Mouse (Mus musculus): ENCODE results near the gene Zfp786. TPM values are rescaled to one million over a fixed set of nuclear protein-coding genes. Genes with fewer than 3 reads are reported as not detected.
"Not testable (repeated sequence)": the region's sequence is repeated elsewhere in the genome, so short reads cannot be mapped to it uniquely, and the experiment has no call there.

Gene Zfp786
- polyA plus RNA-seq (2015; fragmentation: Nextera tagmentation; extraction: Ambion mirVana), result 13.5 and 13.9 TPM in 2 replicates

DNA sequence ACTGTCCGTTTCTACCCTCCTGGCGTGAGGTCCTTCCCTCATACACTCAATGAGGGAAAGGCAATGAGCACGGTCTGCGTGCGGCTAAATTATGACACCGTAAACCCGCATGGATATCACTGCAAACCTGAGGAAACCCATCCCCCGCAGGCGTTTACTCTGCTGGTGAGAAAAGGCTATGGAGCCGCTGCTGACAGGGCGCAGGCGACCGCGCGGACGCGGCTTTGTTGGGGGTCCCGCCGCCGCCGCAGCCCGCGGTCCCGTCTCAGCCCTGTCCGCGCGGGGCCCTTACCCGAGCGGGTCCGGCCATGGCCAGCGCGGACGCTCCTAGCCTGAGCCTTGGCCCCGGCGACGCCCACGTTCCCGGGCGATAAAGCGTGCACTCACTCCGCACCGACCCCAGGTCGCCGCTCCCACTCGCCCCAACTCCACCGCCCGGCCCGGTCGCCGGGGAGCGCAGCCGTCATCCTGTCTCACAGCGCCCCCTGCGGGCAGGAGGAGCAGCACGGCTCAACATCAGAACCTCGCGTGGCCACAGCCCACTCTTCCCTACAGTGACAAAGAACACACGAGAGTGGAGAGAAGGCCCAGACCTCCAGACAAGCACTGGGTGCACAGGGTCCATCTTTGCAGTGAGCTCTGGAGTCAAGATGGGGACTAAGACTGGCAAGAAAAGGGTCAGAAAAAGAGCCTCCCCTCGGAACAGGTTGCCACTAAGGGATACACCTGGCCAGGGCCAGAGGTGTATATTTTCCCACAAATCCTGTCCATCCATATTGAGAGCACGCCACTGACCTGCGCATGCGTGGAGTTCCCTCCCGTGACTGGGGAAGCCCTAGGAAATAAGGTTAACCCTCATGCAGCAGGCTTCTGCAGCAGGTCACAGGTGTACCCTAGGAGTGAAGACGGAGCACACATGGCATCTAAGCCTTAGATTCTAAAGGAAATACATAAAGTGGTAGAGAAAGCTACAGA is at the start of gene Zfp786:
TSS of gene Zfp786 (minus strand) at position 764 of the 975 bp plus-strand sequence.
- WGBS, result 2% methylated on average over 59 of the region's 64 CpGs

DNA sequence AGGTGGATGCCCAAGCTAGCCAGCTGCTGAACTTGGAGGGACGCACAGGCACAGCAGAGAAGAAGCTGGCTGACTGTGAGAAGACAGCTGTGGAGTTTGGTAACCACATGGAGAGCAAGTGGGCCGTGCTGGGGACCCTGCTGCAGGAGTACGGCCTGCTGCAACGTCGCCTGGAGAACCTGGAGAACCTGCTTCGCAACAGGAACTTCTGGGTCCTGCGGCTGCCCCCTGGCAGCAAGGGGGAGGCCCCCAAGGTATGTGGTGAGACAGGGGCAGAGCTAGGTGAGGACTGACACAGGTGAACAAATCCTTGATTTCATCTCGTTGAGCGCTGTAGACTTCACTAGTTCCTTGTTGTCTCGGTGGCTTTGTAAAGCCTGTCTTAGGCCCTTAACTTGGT is 49.5 kb upstream of the Zfp786 start:
- Histone ChIP-seq H3K4me3 (no peak overlapping the region), H3K9ac (no peak overlapping the region), H3K4me1 (peaks cover 20% of the 10 kb centered on the region), H3K36me3 (ENCODE audit: poor library complexity, severe bottlenecking) (peaks cover 54% of the 10 kb centered on the region), H3K27me3 (no peaks in the 10 kb centered on the region), H3K4me2 (peak overlapping the region; percentile 6; the same call in 1 of the 2 replicates), H3K27ac (no peak overlapping the region), H3K9me3 (replicated peaks) (no peaks in the 10 kb centered on the region)
- no peak for ATAC-seq
- WGBS, result 92% methylated on average over 10 of the region's 10 CpGs

More for the DNA sequence above, at the start of gene Zfp786:
- no peaks in the 10 kb centered on the region for H3K9me3 ChIP-seq (replicated peaks)
- H3K4me2 ChIP-seq, result peak within 1 kb of the TSS; percentile 53
- ATAC-seq, result peak; percentile 93
- H3K4me3 ChIP-seq, result peak within 1 kb of the TSS; percentile 68
- H3K9ac ChIP-seq, result peak within 1 kb of the TSS; percentile 83
- peak within 1 kb of the TSS; percentile 88 for H3K27ac ChIP-seq
- H3K4me1 ChIP-seq, result peaks cover 15% of the 10 kb centered on the region
- peaks cover 11% of the 10 kb centered on the region for H3K36me3 ChIP-seq (ENCODE audit: poor library complexity, severe bottlenecking)
- no peaks in the 10 kb centered on the region for H3K27me3 ChIP-seq

DNA sequence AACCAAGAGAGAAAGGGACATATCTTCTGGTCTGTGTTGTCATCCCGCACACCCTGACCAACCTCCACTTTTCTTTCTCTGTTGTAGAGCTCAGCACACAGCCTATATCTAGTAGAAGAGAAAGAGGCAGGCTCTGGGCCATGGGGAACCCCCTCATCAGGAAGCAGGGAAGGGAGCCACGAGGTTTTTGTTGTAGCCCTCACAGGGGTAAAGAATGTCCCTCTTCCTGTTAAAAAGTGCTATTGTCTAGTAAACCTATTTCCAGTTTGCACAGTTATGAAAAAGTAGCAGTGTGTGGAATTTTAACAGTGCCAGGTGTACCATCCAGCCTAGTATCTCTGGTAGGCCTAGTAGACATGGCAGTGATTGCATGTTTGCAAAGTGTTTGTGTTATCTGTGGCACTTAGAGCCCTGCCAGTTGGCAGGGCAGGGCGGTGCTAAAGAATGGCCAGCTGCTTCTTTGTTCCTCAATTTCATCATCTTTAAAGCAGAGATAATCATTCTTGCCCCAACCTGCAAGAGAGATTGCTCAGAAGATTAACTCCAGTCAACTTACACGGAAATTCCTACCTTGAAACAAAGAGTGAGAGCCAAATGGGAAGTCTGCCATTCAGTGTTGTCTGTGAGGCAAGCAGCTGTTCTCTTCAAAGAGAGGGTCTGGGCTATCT is 48.5 kb upstream of the Zfp786 start:
- peaks cover 44% of the 10 kb centered on the region for H3K36me3 ChIP-seq (ENCODE audit: poor library complexity, severe bottlenecking)
- no peak overlapping the region for H3K27ac ChIP-seq
- H3K9me3 ChIP-seq (replicated peaks), result no peaks in the 10 kb centered on the region
- ATAC-seq, result no peak
- 69% methylated on average over 4 of the region's 4 CpGs for WGBS
- no peaks in the 10 kb centered on the region for H3K27me3 ChIP-seq
- peak overlapping the region; percentile 95 for H3K4me3 ChIP-seq
- H3K9ac ChIP-seq, result peak overlapping the region; percentile 98; the same call in 1 of the 2 replicates
- peaks cover 20% of the 10 kb centered on the region for H3K4me1 ChIP-seq
- peak overlapping the region; percentile 90 for H3K4me2 ChIP-seq

DNA sequence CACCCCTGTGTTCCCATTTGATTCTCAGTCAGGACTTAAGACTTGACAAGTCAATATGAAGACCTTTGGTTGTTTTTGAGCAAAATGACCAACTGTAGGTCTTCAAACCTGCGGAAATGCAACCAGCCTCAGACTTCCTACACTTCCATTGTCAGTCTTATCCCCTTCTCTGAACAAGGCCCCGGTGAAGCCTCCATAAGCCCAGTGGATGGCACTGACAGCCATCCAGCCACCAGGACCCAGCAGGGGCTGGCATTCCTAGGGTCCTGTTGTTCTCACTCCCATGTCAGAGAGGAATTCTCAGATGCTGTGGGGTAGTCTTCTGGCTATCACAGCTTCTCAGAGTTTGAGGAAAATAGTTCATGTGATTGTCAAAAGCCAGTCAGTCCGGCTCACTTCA is 47.9 kb upstream of the Zfp786 start:
- ATAC-seq, result no peak
- H3K4me2 ChIP-seq, result peak overlapping the region; percentile 90
- peak overlapping the region; percentile 95 for H3K4me3 ChIP-seq
- H3K9ac ChIP-seq, result peak overlapping the region; percentile 98
- H3K36me3 ChIP-seq (ENCODE audit: poor library complexity, severe bottlenecking), result peaks cover 38% of the 10 kb centered on the region
- 36% methylated on average over 3 of the region's 3 CpGs for WGBS
- peaks cover 20% of the 10 kb centered on the region for H3K4me1 ChIP-seq
- H3K27ac ChIP-seq, result peak overlapping the region; percentile 97
- H3K9me3 ChIP-seq (replicated peaks), result no peaks in the 10 kb centered on the region
- H3K27me3 ChIP-seq, result no peaks in the 10 kb centered on the region

DNA sequence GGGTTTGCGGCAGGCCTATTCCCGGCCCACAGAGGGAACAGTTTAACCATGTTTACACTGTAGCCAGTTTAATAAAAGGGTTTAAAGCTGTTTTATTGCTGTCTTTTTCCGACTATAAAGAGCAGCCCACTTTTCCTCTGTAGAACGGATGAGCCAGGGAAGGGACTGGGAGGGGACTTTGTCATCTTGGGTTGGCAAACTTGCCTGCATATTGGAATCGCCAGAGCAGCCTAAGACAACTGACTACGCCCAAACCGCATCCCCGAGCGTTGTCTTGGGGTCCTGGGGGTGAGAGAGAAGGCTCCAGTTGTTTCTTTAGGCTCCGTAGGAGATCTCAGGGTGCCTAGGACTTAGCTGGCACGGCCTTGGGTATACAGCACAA is 47.5 kb upstream of the Zfp786 start:
- Histone ChIP-seq H3K36me3 (ENCODE audit: poor library complexity, severe bottlenecking) (peaks cover 34% of the 10 kb centered on the region), H3K9ac (peak overlapping the region; percentile 98), H3K27ac (peak overlapping the region; percentile 97), H3K9me3 (replicated peaks) (no peaks in the 10 kb centered on the region), H3K4me3 (peak overlapping the region; percentile 95), H3K4me2 (peak overlapping the region; percentile 90), H3K4me1 (peaks cover 20% of the 10 kb centered on the region), H3K27me3 (no peaks in the 10 kb centered on the region)
- WGBS, result under 1% methylated on average over 11 of the region's 11 CpGs
- ATAC-seq, result 0 out of 2 replicates have a peak, but pooled peaks have one; percentile 6

DNA sequence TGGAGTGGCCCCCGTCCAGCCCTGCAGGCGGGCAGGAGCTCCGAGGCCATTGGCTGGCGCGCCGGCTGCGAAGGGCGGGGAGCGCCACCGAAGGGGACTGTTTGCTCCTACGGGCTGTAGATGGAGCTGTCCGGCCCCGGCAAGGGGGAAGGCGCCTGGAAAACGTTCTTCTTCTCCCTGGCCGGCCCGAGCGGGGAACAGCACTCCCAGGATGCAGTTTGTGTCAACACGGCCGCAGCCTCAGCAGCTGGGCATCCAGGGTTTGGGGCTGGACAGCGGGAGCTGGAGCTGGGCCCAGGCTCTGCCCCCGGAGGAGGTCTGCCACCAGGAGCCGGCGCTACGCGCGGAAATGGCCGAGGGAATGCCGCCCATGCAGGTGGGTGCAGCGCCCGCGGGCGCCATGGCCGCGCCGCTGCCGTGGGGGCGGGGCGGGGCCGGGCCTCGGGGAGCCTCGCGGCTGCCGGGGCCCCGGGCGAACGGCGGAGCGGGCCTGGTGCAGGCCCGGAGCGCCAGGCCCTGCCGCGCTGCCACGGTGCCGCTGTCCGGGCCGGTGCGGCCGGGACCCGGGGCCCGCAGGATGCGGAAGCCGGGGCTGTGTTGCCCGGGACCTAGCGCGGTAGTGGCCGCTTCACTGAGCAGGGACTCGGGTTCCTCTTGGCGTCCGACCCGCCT is 46.9 kb upstream of the Zfp786 start:
- peaks cover 20% of the 10 kb centered on the region for H3K4me1 ChIP-seq
- H3K27ac ChIP-seq, result peak overlapping the region; percentile 97
- peaks cover 28% of the 10 kb centered on the region for H3K36me3 ChIP-seq (ENCODE audit: poor library complexity, severe bottlenecking)
- peak overlapping the region; percentile 98 for H3K9ac ChIP-seq
- H3K9me3 ChIP-seq (replicated peaks), result no peaks in the 10 kb centered on the region
- H3K27me3 ChIP-seq, result no peaks in the 10 kb centered on the region
- under 1% methylated on average over 62 of the region's 71 CpGs for WGBS
- ATAC-seq, result peak; percentile 96
- peak overlapping the region; percentile 95 for H3K4me3 ChIP-seq
- H3K4me2 ChIP-seq, result peak overlapping the region; percentile 90

DNA sequence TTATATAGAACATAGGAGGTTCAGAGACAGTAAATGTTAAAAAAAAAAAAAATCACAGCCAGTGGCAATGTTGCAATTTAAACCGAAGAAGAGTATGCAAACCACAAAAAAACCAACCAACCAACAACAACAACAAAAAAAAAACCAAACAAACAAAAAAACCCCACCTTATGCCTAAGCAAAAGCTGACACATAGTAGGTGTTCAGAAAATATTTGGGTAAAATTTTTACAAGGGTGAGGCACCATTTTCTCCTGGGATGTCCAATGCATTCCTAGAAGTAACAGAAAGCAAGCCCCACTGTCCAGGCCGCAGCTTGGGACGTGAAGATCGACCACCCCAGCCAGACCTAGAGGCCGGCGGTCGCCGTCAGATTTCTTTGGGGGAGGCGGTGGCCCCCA is 46.4 kb upstream of the Zfp786 start, which contains the start of gene Zfp282:
TSS of gene Zfp282 (plus strand) at position 147 of the 400 bp plus-strand sequence.
- peak within 1 kb of the TSS; percentile 97 for H3K27ac ChIP-seq
- peak within 1 kb of the TSS; percentile 98 for H3K9ac ChIP-seq
- H3K36me3 ChIP-seq (ENCODE audit: poor library complexity, severe bottlenecking), result peaks cover 23% of the 10 kb centered on the region
- no peaks in the 10 kb centered on the region for H3K27me3 ChIP-seq
- no peaks in the 10 kb centered on the region for H3K9me3 ChIP-seq (replicated peaks)
- peak within 1 kb of the TSS; percentile 90 for H3K4me2 ChIP-seq
- H3K4me1 ChIP-seq, result peaks cover 20% of the 10 kb centered on the region
- no peak for ATAC-seq
- WGBS, result 6% methylated on average over 9 of the region's 9 CpGs
- peak within 1 kb of the TSS; percentile 95 for H3K4me3 ChIP-seq

DNA sequence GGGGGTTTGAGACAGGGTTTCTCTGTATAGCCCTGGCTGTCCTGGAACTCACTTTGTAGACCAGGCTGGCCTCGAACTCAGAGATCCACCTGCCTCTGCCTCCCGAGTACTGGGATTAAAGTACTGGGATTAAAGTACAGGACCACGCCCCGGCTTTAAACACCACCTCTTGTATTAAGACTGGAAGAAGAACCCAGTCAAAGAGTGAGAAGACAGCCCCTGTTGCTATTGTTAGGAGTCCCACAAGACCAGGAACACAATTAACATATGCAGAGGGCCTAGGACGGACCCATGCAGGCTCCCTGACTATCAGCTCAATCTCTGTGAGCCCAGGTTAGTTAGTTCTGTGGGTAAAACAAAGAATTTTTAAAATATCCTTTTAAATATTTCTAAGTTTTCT is 41.6 kb upstream of the Zfp786 start:
- Histone ChIP-seq H3K4me2 (no peak overlapping the region), H3K27ac (no peak overlapping the region), H3K27me3 (no peaks in the 10 kb centered on the region), H3K9me3 (replicated peaks) (no peaks in the 10 kb centered on the region), H3K4me1 (no peaks in the 10 kb centered on the region), H3K36me3 (ENCODE audit: poor library complexity, severe bottlenecking) (peaks cover 24% of the 10 kb centered on the region), H3K4me3 (no peak overlapping the region), H3K9ac (no peak overlapping the region)
- 94% methylated on average over 5 of the region's 5 CpGs for WGBS
- ATAC-seq, result no peak

DNA sequence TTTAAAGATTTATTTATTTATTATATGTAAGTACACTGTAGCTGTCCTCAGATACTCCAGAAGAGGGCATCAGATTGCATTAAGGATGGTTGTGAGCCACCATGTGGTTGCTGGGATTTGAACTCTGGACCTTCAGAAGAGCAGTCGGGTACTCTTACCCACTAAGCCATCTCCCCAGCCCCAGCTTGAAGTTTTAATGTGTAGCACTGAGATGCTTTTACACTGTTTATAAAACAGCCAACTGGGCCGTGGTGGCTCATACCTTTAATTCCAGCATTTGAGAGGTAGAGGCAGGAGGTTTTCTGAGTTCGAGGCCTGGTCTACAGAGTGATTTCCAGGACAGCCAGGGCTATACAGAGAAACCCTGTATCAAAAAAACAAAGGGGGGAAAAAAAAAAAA is 27.1 kb upstream of the Zfp786 start:
- not testable (repeated sequence) for H3K4me2 ChIP-seq; H3K9me3 ChIP-seq (replicated peaks)

DNA sequence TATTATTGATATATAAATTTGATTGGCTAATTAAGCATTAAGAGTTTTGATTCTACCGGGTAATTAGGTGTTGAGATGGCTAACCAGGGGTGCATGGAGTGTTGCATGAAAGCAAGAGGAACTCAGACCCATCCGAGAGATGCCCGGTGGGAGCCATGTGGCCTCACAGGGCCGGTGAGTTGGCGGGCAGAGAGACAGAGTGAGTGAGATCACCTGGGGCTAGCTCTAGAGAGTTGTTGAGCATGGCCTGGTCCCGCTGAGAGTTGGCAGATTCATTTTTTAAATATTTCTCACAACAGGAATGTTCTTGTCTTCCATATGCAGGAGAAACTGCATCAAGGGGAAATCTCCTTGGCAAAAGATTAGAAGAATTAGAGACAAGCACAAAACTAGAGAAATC is 26.6 kb upstream of the Zfp786 start:
- H3K36me3 ChIP-seq (ENCODE audit: poor library complexity, severe bottlenecking), result peaks cover 34% of the 10 kb centered on the region
- no peak for ATAC-seq
- H3K9me3 ChIP-seq (replicated peaks), result no peaks in the 10 kb centered on the region
- no peaks in the 10 kb centered on the region for H3K27me3 ChIP-seq
- H3K27ac ChIP-seq, result no peak overlapping the region
- H3K4me2 ChIP-seq, result no peak overlapping the region
- no peak overlapping the region for H3K4me3 ChIP-seq
- no peaks in the 10 kb centered on the region for H3K4me1 ChIP-seq
- 94% methylated on average over 6 of the region's 6 CpGs for WGBS
- H3K9ac ChIP-seq, result no peak overlapping the region

More for the DNA sequence above, 27.1 kb upstream of the Zfp786 start:
- H3K9ac ChIP-seq, ATAC-seq, H3K4me3 ChIP-seq, H3K27ac ChIP-seq, H3K27me3 ChIP-seq, H3K4me1 ChIP-seq: not testable (repeated sequence)
- WGBS, result 91% methylated on average over 3 of the region's 3 CpGs
- peaks cover 38% of the 10 kb centered on the region for H3K36me3 ChIP-seq (ENCODE audit: poor library complexity, severe bottlenecking)

DNA sequence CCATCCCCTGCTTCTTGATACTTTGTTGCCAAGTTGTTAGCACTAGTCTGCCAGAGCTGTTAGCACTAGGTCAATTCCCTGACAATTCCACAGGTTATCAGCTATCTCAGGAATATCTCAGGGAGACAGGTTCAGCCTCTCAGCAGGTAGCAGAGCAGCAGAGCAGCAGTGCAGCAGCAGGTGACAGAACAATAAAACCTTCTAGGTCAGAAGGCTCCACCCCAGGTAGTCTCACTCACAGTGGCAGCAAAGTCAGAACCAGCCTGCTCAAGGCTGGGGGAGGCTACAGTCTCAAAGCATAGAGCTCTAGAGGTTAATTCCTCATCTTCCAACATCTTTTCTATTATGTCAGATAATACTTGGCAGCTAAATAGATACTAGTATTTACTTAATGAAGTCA is 15.1 kb upstream of the Zfp786 start:
- Histone ChIP-seq H3K4me2 (no peak overlapping the region), H3K27ac (no peak overlapping the region), H3K9ac (no peak overlapping the region), H3K9me3 (replicated peaks) (no peaks in the 10 kb centered on the region), H3K36me3 (ENCODE audit: poor library complexity, severe bottlenecking) (peaks cover 17% of the 10 kb centered on the region), H3K27me3 (no peaks in the 10 kb centered on the region), H3K4me3 (no peak overlapping the region), H3K4me1 (no peaks in the 10 kb centered on the region)
- ATAC-seq, result no peak

All from forebrain, embryonic 13.5 days (tissue).